Mouse (Mus musculus): ENCODE data around the gene Antxr1.

Gene Antxr1

GRCm38 (mm10) chr6:87250701-87251100, 84.9 kb downstream of the Antxr1 start:
- DNase-seq (ENCODE audit: low read depth in 1 of 2, low spot score in 2 of 2), result no peak

- no peak for DNase-seq (ENCODE audit: low read depth in 1 of 2, low spot score in 2 of 2)
Observed at GRCm38 (mm10) chr6:87248226-87248834, 87.3 kb downstream of the Antxr1 start.

- DNase-seq (ENCODE audit: low read depth in 1 of 2, low spot score in 2 of 2), result no peak
Observed at GRCm38 (mm10) chr6:87244117-87245100, 91.2 kb downstream of the Antxr1 start.

GRCm38 (mm10) chr6:87237260-87237659, 98.4 kb downstream of the Antxr1 start:
- DNase-seq (ENCODE audit: low read depth in 1 of 2, low spot score in 2 of 2), result no peak

GRCm38 (mm10) chr6:87236061-87236460, 99.6 kb downstream of the Antxr1 start:
- DNase-seq (ENCODE audit: low read depth in 1 of 2, low spot score in 2 of 2), result no peak

- DNase-seq (ENCODE audit: low read depth in 1 of 2, low spot score in 2 of 2), result no peak
Observed at GRCm38 (mm10) chr6:87233111-87233510, 102.5 kb downstream of the Antxr1 start.

- no peak for DNase-seq (ENCODE audit: low read depth in 1 of 2, low spot score in 2 of 2)
Observed at GRCm38 (mm10) chr6:87230041-87230440, 105.6 kb downstream of the Antxr1 start.

- no peak for DNase-seq (ENCODE audit: low read depth in 1 of 2, low spot score in 2 of 2)
Observed at GRCm38 (mm10) chr6:87227940-87228339, 107.7 kb downstream of the Antxr1 start.

- DNase-seq (ENCODE audit: low read depth in 1 of 2, low spot score in 2 of 2), result no peak
Observed at GRCm38 (mm10) chr6:87226315-87226714, 109.3 kb downstream of the Antxr1 start.

GRCm38 (mm10) chr6:87225286-87225685, 110.3 kb downstream of the Antxr1 start:
- DNase-seq (ENCODE audit: low read depth in 1 of 2, low spot score in 2 of 2), result no peak

- DNase-seq (ENCODE audit: low read depth in 1 of 2, low spot score in 2 of 2), result no peak
Observed at GRCm38 (mm10) chr6:87222854-87223631, 112.6 kb downstream of the Antxr1 start.

GRCm38 (mm10) chr6:87219061-87219992, 116.3 kb downstream of the Antxr1 start:
- DNase-seq (ENCODE audit: low read depth in 1 of 2, low spot score in 2 of 2), result no peak

GRCm38 (mm10) chr6:87216114-87216591, 119.5 kb downstream of the Antxr1 start:
- DNase-seq (ENCODE audit: low read depth in 1 of 2, low spot score in 2 of 2), result no peak

GRCm38 (mm10) chr6:87213262-87213661, 122.4 kb downstream of the Antxr1 start:
- no peak for DNase-seq (ENCODE audit: low read depth in 1 of 2, low spot score in 2 of 2)

GRCm38 (mm10) chr6:87211551-87211950, 124.1 kb downstream of the Antxr1 start:
- DNase-seq (ENCODE audit: low read depth in 1 of 2, low spot score in 2 of 2), result no peak

GRCm38 (mm10) chr6:87207373-87207982, 128.1 kb downstream of the Antxr1 start:
- peak in 1 of 2 experiments; percentile 12 for DNase-seq (ENCODE audit: low read depth in 1 of 2, low spot score in 2 of 2)

GRCm38 (mm10) chr6:87206790-87207189, 128.8 kb downstream of the Antxr1 start:
- no peak for DNase-seq (ENCODE audit: low read depth in 1 of 2, low spot score in 2 of 2)

GRCm38 (mm10) chr6:87203467-87203866, 132.2 kb downstream of the Antxr1 start:
- no peak for DNase-seq (ENCODE audit: low read depth in 1 of 2, low spot score in 2 of 2)

- DNase-seq (ENCODE audit: low read depth in 1 of 2, low spot score in 2 of 2), result no peak
Observed at GRCm38 (mm10) chr6:87203065-87203464, 132.6 kb downstream of the Antxr1 start.
